Mouse (Mus musculus) bone marrow, adult 2 months (tissue): ENCODE data around the gene Zscan22. TPM values are rescaled to one million over a fixed set of nuclear protein-coding genes. Genes with fewer than 3 reads are reported as not detected.
A peak's percentile ranks its signal among the peaks of the same experiment; 100 is the strongest.
"Not testable (repeated sequence)": the region's sequence is repeated elsewhere in the genome, so short reads cannot be mapped to it uniquely, and the experiment has no call there.

Source experiments
- H3K27ac ChIP-seq: fragments of 200-500 bp; 2 replicates; pipeline ENCODE4 v1.5.1; 2012; ENCODE audit warnings: low read depth, mild to moderate bottlenecking, control low read depth, inconsistent platforms, low read length; ENCODE audit not compliant: control insufficient read depth, poor library complexity, insufficient read depth
- H3K4me1 ChIP-seq: fragments of 200-500 bp; 2 replicates; pipeline ENCODE4 v1.6.1; 2011; ENCODE audit warnings: low read length; ENCODE audit not compliant: control insufficient read depth, insufficient read depth
- H3K4me3 ChIP-seq: fragments of 200-500 bp; replicated peaks from 2 replicates; pipeline ENCODE3; 2011; ENCODE audit warnings: mild to moderate bottlenecking, low read depth, low read length, control low read depth; ENCODE audit not compliant: control insufficient read depth
- CTCF ChIP-seq: fragments of 200-500 bp; IDR thresholded peaks from 2 replicates; pipeline ENCODE4 v1.5.1; 2011; ENCODE audit warnings: low read length, control low read depth; ENCODE audit not compliant: control insufficient read depth, insufficient read depth
- POLR2A ChIP-seq: fragments of 200-500 bp; IDR thresholded peaks from 2 replicates; pipeline ENCODE4 v1.6.1; 2011; ENCODE audit warnings: low read depth, mild to moderate bottlenecking, control low read depth, low read length, borderline replicate concordance; ENCODE audit not compliant: control insufficient read depth
- WGBS: fragments of 180-500 bp; shearing (Covaris S2); methylation state at CpG from one replicate; pipeline ENCODE4 v1.1.7; 2018; 5-methylcytosine and 5-hydroxymethylcytosine counted together
- polyA plus RNA-seq: library from polyadenylated mRNA; stranded (reverse); fragments of >200 nt; gene quantifications from 2 replicates; pipeline ENCODE4 v1.2.4, GENCODE M21; 2011; ENCODE audit warnings: low replicate concordance; ENCODE audit not compliant: missing spikeins, insufficient read depth, insufficient read length

Gene Zscan22
- 2.3 and 2.6 TPM in 2 replicates for polyA plus RNA-seq

DNA sequence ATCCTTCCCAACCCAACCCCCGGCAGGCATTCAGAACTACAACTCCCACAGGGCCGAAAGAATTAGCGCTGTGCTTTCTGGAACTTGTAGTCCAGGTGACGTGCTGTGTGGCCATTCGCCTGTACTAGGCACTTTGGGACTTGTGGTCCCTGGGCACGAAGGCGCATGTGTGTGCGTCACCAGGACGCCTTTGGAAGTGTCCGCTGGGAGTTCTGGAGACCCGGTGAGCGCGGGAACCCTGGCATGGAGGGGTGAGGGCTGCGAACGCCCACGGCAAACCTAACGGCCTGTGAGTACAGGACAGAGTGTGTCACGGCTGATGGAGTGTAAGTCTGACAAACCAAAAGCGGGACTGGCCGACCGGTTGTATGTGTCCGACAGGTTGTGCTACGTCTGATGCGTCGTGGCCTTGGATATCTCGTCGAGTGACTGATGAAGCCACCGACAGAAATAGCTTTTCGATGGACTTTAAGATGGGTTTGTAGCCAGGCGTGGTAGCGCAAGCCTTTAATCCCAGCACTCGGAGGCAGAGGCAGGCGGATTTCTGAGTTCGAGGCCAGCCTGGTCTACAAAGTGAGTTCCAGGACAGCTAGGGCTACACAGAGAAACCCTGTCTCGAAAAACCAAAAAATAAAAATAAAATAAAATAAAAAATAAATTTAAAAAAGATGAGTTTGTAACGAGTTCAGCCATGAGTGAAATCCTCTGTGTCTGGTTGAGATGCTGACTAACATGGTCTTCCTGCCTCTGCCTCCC, at the start of gene Zscan22:
Zscan22 (plus strand) TSS at position 161 of the 756 bp plus-strand sequence.
- WGBS = 3% methylated on average over 36 of the region's 36 CpGs
- no peaks in the 10 kb centered on the region for H3K4me1 ChIP-seq
- no peak for TF ChIP-seq CTCF
- TF ChIP-seq POLR2A = peak; percentile 41; the same call in 1 of the 2 replicates
- H3K4me3 ChIP-seq = peak within 1 kb of the TSS; percentile 94
- H3K27ac ChIP-seq = no peak within 1 kb of the TSS

DNA sequence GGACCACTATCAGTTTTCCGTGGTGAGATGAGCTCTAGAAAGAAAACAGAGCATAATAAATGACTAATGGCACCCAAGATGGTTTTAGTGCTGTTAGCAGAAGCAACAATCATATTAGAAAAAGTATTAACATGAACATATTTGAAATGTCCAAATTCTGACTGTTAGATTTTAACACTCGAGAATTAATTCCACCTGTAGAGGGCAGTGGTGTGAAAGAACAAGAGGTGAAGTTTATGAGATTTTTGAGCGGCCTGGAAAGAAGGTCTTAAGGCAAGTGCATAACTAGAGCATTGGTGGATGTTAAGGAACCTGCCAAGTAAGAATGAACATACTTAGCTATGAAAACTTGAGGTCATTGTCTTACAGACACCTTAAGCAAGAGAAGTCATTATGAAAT, 23.3 kb upstream of the Zscan22 start:
- TF ChIP-seq POLR2A (no peak), CTCF (no peak)
- H3K27ac ChIP-seq = no peak overlapping the region
- WGBS = 10% methylated on average over 3 of the region's 3 CpGs
- no peak overlapping the region for H3K4me3 ChIP-seq
- H3K4me1 ChIP-seq = no peaks in the 10 kb centered on the region

DNA sequence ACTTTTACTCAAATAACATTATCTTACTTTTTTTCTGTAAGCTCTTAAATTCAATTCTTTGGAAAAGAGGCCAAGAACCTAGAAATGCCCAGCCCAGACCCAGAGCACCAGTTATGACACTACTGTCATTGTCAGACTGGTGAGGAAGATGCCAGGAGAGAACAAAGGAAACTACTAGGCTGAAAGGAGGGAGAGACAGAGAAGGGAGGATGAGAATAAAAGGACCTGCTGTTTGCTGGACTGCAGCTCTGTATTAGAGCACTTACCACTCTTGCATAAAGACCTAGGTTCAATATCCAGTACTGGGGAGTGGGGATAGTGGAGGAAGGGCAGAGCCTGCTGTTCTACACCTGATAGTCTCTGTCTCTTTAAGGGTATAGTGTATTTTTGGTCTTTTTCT, 17.6 kb upstream of the Zscan22 start:
- no peak overlapping the region for H3K27ac ChIP-seq
- H3K4me1 ChIP-seq = peaks cover 1% of the 10 kb centered on the region; the same call in 1 of the 2 replicates
- no peak overlapping the region for H3K4me3 ChIP-seq
- TF ChIP-seq POLR2A (no peak), CTCF (no peak)

DNA sequence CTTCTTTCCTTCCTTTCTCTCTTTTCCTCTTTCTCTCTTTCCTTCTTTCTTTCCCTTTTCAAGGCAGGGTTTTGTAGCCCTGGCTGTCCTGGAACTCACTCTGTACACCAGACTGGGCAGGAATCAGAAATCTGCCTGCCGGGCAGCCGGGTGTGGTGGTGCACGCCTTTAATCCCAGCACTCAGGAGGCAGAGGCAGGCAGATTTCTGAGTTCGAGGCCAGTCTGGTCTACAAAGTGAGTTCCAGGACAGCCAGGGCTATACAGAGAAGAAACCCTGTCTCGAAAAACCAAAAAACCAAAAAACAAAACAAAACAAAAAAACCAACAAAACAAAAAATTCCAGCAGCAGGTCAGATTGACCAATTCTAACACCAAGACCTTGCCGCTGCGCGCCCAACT, 17.1 kb upstream of the Zscan22 start:
- 35% methylated on average over 8 of the region's 8 CpGs for WGBS
- H3K4me1 ChIP-seq = not testable (repeated sequence)

DNA sequence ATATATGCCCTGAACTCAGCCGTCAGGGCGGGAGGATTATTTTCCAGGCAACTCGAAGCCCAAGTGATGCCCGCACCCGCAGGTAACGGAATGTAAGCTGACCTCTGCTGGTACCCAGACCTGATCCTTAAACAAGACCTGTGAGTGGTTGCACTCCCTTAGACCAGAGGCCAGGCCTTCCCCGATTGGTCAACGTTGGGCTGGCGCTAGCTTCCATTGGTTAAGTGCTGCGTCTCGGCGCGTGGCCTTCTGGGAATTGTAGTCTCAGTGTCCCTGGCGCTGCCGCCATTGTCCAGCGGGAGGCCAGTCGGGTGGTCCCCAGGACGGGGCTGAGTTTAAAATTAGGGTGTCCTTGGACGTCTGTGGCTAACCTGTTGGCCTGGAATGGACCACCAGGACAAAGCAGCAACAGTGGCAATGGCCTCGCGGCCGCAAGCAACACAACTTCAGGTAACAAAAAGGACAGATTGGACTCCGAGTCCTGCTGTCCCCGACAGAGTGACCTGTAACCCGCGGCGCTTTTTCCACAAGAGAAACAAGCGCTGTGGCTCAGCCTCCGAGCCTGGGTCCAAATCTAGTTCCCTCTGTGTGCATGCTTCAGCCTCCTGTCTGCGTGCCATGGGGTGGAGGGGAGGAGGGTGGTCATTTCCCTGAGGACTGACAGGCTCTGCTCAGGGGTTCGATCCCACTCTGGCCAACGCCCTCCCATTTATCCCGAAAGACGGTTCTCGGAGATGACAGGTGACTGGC, 16.5 kb upstream of the Zscan22 start, which contains the start of gene Zfp128:
Zfp128 (plus strand) TSS at position 267 of the 750 bp plus-strand sequence.
- Histone ChIP-seq H3K4me3 (peak within 1 kb of the TSS; percentile 88), H3K4me1 (peaks cover 1% of the 10 kb centered on the region; the same call in 1 of the 2 replicates), H3K27ac (no peak within 1 kb of the TSS)
- TF ChIP-seq POLR2A (peak; percentile 56; the same call in 1 of the 2 replicates), CTCF (no peak)
- under 1% methylated on average over 35 of the region's 35 CpGs for WGBS

More for the DNA sequence above, 17.1 kb upstream of the Zscan22 start:
- peak overlapping the region; percentile 65 for H3K4me3 ChIP-seq
- not testable (repeated sequence) for H3K27ac ChIP-seq

DNA sequence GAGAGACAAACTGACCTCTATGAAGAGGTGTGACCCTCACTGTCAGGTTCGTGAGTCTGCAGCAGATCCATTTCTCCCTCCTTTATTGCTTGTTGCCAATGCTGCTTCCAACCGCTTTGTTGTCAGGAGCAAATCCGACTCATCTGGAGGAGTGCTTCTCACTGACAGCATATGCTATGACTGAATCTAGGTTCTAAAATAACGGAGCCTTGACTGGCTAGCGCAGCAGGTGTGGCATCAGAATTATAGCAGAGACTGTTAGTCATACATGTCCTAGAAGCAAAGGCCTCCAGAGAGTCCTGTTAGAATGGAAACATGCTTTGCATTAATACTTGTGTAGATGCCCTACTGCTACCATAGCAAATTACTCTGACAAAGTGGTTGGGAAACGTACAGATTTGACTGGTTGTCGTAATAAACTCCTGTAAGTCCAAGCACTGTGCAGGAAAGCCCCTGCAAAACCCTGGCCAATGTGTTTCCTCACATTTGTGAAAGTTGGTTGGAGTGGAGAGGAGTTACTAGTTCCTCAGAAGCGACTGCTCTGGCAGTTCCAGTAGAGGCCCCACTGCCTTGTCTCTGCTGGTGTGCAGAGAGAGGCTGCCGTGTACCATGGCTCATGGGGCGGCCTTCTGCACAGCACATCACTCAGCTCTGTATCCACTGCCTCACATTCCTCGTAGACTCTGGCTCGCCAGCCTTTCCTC, 10.9 kb upstream of the Zscan22 start:
- H3K4me3 ChIP-seq = no peak overlapping the region
- H3K27ac ChIP-seq = no peak overlapping the region
- 70% methylated on average over 12 of the region's 12 CpGs for WGBS
- H3K4me1 ChIP-seq = no peaks in the 10 kb centered on the region; the same call in 1 of the 2 replicates
- no peak for TF ChIP-seq POLR2A
- TF ChIP-seq CTCF = no peak

DNA sequence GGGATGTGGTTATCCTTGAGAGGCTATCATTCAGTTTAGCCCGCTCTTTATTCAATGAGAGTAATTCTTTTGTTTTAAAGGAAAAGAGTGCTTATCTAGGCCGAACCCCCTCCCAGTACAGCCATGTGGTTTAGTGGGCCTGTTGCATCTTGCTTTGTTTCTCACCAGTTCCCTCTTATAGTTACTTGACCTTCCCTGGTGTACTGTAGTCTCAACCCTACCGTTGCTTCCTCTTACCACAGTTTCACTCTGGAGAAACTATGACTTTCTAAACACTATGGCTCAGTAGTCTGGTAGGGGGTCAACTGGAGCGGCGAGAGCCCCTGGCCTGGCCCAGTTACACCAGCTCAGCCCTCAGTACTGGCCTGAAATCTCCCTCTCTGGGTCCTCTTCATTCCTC, 10.0 kb upstream of the Zscan22 start:
- no peak overlapping the region for H3K4me3 ChIP-seq
- no peaks in the 10 kb centered on the region; the same call in 1 of the 2 replicates for H3K4me1 ChIP-seq
- WGBS = 54% methylated on average over 5 of the region's 5 CpGs
- no peak overlapping the region for H3K27ac ChIP-seq
- TF ChIP-seq CTCF = no peak
- TF ChIP-seq POLR2A = no peak

DNA sequence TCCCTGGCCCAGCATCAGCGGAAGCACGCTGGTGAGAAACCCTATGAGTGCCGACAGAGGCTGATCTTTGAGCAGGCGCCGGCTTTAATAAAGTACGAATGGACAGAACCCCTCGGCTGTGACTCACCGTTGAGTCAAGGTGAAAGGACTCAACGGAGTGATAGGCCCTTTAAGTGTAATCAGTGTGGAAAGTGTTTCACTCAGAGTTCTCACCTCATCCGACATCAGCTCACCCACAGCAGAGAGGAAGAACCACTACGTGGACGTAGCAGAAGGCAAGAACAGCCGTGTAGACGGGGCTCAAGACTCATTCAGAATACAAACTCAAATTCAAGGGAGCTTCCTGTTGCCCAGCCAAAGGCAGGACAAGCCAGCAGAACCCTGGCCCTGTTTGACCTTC, 6.7 kb upstream of the Zscan22 start:
- Histone ChIP-seq H3K4me1 (no peaks in the 10 kb centered on the region; the same call in 1 of the 2 replicates), H3K4me3 (no peak overlapping the region), H3K27ac (no peak overlapping the region)
- WGBS = 80% methylated on average over 14 of the region's 14 CpGs
- TF ChIP-seq POLR2A (no peak), CTCF (no peak)
